ENCODE assay signal across 8 mouse cellular contexts in genomic region chr11:105589877-105590641, GRCm38 (mm10). TPM values are rescaled to one million over a fixed set of nuclear protein-coding genes. Genes with fewer than 3 reads are reported as not detected.
DNase-seq lines count a peak whose midpoint lies in the region; ATAC-seq and TF ChIP-seq lines count a peak whose summit lies in the region.

TSS of gene Tanc2 (plus strand) at chr11:105589986.

- H3K27ac ChIP-seq in forebrain, postnatal 0 days (ENCODE audit: low read depth, low read length): peak within 1 kb of the TSS; percentile 96
- peak within 1 kb of the TSS; percentile 90 for H3K27ac ChIP-seq in lung, embryonic 14.5 days (ENCODE audit: low read depth)

- H3K27me3 ChIP-seq in Patski: no peaks in the 10 kb centered on the region
- H3K27me3 ChIP-seq in forebrain, postnatal 0 days (ENCODE audit: insufficient read depth, low read length): no peaks in the 10 kb centered on the region
- H3K27me3 ChIP-seq in lung, embryonic 14.5 days (ENCODE audit: insufficient read depth, low read length): no peaks in the 10 kb centered on the region

- no peak for DNase-seq in Patski (ENCODE audit: low read depth, low spot score)
- DNase-seq in forebrain, postnatal 0 days: peak; percentile 53
- peak in 1 of 2 experiments; percentile 68 for DNase-seq in heart, postnatal 14 days
- peak; percentile 19 to 33 for DNase-seq in layer of hippocampus, adult 8-10 months (ENCODE audit: low spot score in 2 of 2)
- no peak for DNase-seq in lung, embryonic 14.5 days
- DNase-seq in right cerebral cortex, adult 2 months (ENCODE audit: low spot score in 2 of 2): peak; percentile 34 to 49
- no peak for DNase-seq in ovary, postnatal 36 days (ENCODE audit: low spot score)

- 2% methylated on average over 69 of the region's 87 CpGs for WGBS in forebrain, postnatal 0 days
- under 1% methylated on average over 81 of the region's 87 CpGs for WGBS in lung, embryonic 14.5 days

- in situ Hi-C loops in Patski (cut with MboI; ENCODE audit: low pct_unique_long_range_greater_than_20kb): loop anchor here (5.0 kb wide), 2 partner anchors 243 to 322 kb away; no protein-coding TSS in a partner anchor

- H3K4me1 ChIP-seq in forebrain, postnatal 0 days (ENCODE audit: insufficient read depth): no peaks in the 10 kb centered on the region
- H3K4me1 ChIP-seq in lung, embryonic 14.5 days (ENCODE audit: insufficient read depth): no peaks in the 10 kb centered on the region

- H3K9ac ChIP-seq in forebrain, postnatal 0 days: peak within 1 kb of the TSS; percentile 99
- H3K9ac ChIP-seq in lung, embryonic 14.5 days: peak within 1 kb of the TSS; percentile 93

- CTCF ChIA-PET in Patski (lab: Charles Lee): interaction anchor here (1.0 kb wide), 1 partner anchor 12 kb away, joined by 3 read pairs; no protein-coding TSS in a partner anchor

- no peak for TF ChIP-seq CTCF in Patski (IDR thresholded peaks at IDR 0.05)
- no peak for TF ChIP-seq CTCF in forebrain, postnatal 0 days (IDR thresholded peaks at IDR 0.05; ENCODE audit: low read depth)
- no peak for TF ChIP-seq CTCF in lung, embryonic 14.5 days (IDR thresholded peaks at IDR 0.05; ENCODE audit: low read depth)

- H3K4me3 ChIP-seq in forebrain, postnatal 0 days (ENCODE audit: low read depth, low read length): peak within 1 kb of the TSS; percentile 99
- H3K4me3 ChIP-seq in lung, embryonic 14.5 days (ENCODE audit: low read depth, low read length): peak within 1 kb of the TSS; percentile 92

- POLR2A ChIA-PET in Patski (lab: Charles Lee): interaction anchor here (0.7 to 1.0 kb wide), 3 partner anchors 123 to 241 kb away, joined by 3 read pairs; no protein-coding TSS in a partner anchor

- no peaks in the 10 kb centered on the region for H3K36me3 ChIP-seq in forebrain, postnatal 0 days (ENCODE audit: insufficient read depth)
- no peaks in the 10 kb centered on the region for H3K36me3 ChIP-seq in lung, embryonic 14.5 days (ENCODE audit: insufficient read depth)

- no peak for ATAC-seq in Patski
- ATAC-seq in cerebellum, adult (ENCODE audit: insufficient number of reproducible peaks, low FRiP score, low TSS enrichment): peak; percentile 52; the same call in 1 of the 2 replicates
- peak; percentile 86 for ATAC-seq in forebrain, postnatal 0 days
- peak; percentile 82 for ATAC-seq in lung, embryonic 14.5 days (ENCODE audit: insufficient read depth)

- peak within 1 kb of the TSS; percentile 58 for H3K4me2 ChIP-seq in forebrain, postnatal 0 days (ENCODE audit: low read depth)
- peak within 1 kb of the TSS; percentile 84 for H3K4me2 ChIP-seq in lung, embryonic 14.5 days

- intact Hi-C loops in heart, postnatal 14 days (cut with DNase I): loop anchor here (1.0 to 5.0 kb wide), 5 partner anchors 58 to 313 kb away; no protein-coding TSS in a partner anchor

- H3K9me3 ChIP-seq in forebrain, postnatal 0 days (ENCODE audit: low read length): no peaks in the 10 kb centered on the region
- H3K9me3 ChIP-seq in lung, embryonic 14.5 days (ENCODE audit: low read depth, low read length): no peaks in the 10 kb centered on the region

RNA-seq across cellular contexts. Expression of gene Tanc2, which starts in this region (rescaled TPM):
- 12.7 TPM for polyA plus RNA-seq in Patski (2021)
- 102 and 144 TPM in 2 replicates for total RNA-seq in forebrain, postnatal 0 days (2014; rRNA removed)
- 16.2 and 35.3 TPM in 2 replicates for polyA plus RNA-seq in forebrain, postnatal 0 days (2015; fragmentation: Nextera tagmentation; extraction: Ambion mirVana)
- 10 to 100 TPM; 18.5 to 22.3 TPM for total RNA-seq in heart, postnatal 14 days (2021)
- total RNA-seq in layer of hippocampus, adult 8-10 months (2022): 100 to 1,000 TPM; 135 to 166 (median 155) TPM
- polyA plus RNA-seq in lung, embryonic 14.5 days (2014; fragmentation: Nextera tagmentation; extraction: Ambion mirVana): 16.8 and 17.1 TPM in 2 replicates

Comparison
In these comparisons a context has a peak if more than half of its experiments do, and no peak if none do; other contexts are left out.
1. DNase-seq: peak in forebrain, postnatal 0 days (single experiment), layer of hippocampus, adult 8-10 months (2 of 2) and right cerebral cortex, adult 2 months (2 of 2); none in Patski (single experiment), lung, embryonic 14.5 days (single experiment) and ovary, postnatal 36 days (single experiment).